Mouse (Mus musculus) ovary, adult 2 months (tissue): ENCODE results near the gene Catsperg1. TPM values are rescaled to one million over a fixed set of nuclear protein-coding genes. Genes with fewer than 3 reads are reported as not detected.

Source experiments
- polyA plus RNA-seq: library from polyadenylated mRNA; depleted of rRNA; stranded (reverse); fragments of >200 nt; gene quantifications from 2 replicates; pipeline ENCODE4 v1.2.3, GENCODE M21; 2012; rRNA removed

Catsperg1 gene
- 2.4 and 3.1 TPM in 2 replicates for polyA plus RNA-seq

DNA sequence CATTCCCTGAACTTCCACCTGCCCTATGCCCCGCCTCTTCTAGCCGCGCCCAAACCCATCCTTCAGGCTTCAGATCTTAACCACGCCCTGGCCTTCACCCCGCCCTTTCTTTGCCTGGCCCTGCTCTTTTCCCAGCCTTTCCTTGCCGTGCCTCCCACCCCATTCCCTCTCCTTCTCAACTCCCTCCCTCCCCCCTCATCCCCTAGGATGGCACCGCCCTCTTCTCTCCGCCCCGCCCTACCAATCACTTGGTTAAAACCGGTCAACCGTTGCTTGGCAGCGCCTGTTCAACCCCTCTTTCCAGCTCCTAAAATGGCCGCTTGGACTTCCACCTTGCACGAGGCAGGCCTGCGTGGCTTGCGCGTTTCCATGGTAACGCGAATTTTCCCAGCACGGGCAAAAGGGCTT is at the start of gene Catsperg1:
Gene Catsperg1 (minus strand): TSS at position 361 of the 408 bp plus-strand sequence.

DNA sequence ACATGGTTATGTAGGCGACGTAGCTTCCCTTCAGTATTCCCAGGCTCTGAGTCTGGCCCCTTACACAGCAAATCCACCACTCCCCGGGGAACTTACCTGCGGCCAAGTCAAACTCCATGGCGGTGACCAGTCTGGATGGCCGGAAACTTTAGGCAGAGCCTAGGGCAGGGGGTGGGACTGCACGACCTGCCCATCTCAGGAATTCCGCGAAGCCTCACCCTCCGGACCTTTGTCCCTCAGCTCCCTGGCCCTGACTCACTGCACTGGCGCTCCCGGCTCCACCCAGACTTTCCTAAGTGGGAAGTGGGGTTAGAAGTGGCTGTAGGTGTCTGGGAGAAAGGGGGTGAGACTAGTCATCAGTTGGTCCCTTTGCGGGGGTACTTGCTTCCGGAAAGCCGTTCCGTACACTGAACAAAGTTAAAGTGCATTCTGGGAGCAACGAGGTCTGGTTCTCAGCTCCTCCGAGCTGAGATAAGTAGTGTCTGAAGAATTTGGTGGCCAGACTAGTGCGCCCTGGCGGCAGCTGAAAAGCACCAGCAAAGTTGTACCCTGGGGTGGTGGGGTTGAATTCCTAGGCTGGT is 34.5 kb upstream of the Catsperg1 start, which contains the start of gene 2200002D01Rik:
Gene 2200002D01Rik (minus strand): TSS at position 206 of the 581 bp plus-strand sequence.

DNA sequence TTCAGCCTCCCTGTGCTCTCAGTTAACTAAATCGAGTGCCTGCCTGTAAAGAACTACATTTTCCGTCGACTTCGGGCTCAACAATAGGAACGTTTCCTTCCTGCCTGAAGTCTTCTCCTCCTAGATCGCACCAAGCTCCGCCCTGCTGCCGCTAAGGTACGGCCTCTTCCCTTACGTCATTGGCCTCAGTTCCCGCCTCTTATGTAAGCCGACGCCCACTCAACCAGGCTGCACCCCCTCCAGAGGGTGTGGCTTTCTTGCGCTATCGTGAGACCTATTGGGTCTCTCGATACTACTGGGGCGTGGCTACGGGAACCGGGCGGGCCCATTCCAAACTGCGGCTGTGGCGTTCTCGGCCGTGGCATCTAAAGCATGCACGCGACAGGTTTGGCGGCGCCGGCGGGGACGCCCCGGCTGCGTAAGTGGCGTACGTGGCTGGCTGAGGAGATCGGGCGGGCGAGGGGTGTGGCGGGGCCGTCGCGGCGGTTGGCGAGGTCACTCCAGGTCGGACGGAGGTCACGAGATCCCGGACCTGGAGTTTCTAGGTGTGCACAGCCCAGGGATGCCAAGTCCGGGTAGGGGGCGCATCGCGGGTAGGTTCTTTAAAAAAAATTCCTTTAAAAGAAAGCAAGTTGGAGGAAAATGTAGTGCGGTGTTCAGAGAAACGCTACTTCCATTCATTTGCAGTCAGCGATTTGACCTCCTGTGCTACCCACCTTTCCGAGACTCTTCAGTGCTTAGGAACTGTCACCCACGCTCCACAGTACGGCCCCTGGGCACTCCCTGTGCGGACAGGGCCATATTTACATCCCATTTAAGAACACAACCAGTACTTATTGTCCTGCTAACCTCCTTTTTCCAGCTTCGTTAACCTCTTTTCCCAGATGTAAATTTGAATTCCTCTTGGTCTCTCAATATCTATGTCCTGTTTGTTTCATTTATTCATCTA is 24.5 kb upstream of the Catsperg1 start, which contains the start of gene Yif1b:
Gene Yif1b (plus strand): TSS at position 311 of the 949 bp plus-strand sequence.

DNA sequence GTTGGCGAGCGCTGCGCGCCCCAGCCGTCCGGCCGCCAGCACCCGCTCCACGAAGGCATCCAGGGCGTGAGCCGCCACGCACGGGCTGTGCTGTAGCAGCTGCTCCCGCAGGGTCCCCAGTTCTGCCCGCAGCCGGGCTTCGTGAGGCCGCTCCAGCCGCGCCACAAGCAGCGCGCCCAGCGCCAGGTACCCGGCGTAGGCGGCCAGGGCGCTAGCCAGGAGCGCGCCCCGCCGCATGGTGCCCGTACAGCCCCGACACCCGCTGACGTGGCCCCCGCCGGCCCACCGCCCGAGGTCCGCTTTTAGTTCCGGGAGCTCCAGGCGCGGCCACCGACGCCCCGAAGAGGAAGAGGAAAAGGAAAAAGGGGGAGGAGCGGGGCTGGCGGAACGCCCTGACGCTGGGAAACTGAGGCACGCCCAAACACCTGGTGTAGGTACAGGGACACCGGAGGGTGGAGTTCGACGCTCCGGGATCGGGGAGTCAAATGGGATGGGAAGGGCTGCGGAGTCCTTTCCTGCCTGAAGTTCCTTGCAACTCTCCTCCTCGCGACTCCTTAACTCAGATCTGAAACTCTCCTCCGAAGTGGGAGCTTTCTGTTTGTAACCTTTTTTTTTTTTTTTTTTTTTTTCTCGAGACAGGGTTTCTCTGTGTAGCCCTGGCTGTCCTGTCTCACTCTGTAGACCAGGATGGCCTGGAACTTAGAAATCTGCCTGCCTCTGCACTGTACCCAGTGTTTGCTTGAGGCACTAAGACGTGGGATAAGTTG is 18.6 kb upstream of the Catsperg1 start, which contains the start of gene Kcnk6:
Gene Kcnk6 (minus strand): TSS at position 269 of the 767 bp plus-strand sequence.

DNA sequence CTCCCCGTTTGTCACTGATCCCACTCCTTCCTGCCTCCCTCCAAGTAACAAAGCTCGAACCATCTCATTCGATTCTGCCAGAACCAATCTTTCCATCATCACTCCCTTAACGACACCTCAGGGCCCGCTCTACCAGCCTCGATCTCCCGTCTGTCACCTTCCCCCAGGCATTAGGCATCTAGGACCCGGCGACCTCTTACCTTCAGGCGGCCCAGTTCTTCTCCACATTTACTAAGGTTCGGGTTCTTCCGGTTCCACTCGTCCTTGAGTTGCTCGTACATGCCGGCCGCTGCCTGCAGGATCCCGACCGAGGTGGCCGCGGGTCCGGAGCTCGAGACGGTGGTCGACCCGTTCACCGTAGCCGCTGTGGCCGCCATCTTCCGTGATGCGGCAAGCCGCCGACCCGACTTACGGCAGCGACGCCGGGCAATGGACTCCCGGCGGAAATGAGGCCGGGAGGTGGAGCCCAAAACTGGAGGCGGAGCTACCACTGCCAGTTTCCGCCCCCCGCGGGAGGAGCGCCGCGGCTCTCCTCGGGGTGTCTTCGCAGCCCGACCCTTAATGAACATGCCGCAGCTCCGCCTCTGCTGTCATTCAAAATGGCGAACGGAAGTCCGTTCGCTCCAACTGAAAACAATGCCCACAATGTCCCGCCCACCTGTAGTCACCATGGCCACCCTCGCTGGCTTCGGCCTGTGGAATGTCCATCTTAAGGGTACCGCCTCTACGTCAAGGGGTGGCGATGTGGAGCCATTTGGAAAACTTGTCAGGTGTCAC is 33.6 kb downstream of the Catsperg1 start, which contains the start of gene Psmd8:
Gene Psmd8 (minus strand): TSS at position 625 of the 777 bp plus-strand sequence.

DNA sequence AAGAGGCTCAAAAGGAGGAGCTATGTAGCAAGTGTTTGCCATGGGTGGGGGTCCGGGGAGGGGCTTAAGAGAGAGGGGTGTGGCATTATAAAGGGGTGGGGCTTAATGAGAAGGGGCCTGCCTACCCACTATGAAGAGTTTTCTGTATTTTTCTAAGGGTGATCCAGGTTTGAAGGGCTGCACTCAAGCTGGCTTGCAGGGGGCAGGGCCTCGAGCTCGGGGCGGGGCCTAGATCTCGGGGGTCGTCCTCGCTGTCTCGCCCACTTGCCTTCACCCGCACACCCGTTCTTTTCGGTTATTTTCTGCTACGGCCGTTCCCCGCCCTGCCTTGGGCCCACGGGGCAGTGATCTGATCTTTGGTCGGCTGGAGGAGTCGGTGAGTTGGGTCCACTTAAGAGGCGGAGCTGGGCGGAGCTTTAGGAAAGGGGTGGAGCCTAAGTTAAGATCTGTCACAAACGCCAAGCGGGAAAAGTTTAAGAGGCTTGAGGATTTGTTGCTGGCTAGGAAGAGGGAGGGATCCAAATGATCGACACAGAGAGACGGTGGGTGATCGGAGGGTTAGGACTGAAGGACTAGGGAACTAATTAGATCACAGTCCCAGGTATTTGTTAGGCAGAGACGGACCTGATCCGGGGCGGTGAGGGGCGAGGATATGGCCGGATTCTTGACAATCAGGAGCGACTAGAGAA is 43.6 kb downstream of the Catsperg1 start, which contains the start of the genes Ggn and Spred3:
Gene Ggn (plus strand): TSS at position 145 of the 689 bp plus-strand sequence.
Gene Spred3 (minus strand): TSS at position 346 of the 689 bp plus-strand sequence.

DNA sequence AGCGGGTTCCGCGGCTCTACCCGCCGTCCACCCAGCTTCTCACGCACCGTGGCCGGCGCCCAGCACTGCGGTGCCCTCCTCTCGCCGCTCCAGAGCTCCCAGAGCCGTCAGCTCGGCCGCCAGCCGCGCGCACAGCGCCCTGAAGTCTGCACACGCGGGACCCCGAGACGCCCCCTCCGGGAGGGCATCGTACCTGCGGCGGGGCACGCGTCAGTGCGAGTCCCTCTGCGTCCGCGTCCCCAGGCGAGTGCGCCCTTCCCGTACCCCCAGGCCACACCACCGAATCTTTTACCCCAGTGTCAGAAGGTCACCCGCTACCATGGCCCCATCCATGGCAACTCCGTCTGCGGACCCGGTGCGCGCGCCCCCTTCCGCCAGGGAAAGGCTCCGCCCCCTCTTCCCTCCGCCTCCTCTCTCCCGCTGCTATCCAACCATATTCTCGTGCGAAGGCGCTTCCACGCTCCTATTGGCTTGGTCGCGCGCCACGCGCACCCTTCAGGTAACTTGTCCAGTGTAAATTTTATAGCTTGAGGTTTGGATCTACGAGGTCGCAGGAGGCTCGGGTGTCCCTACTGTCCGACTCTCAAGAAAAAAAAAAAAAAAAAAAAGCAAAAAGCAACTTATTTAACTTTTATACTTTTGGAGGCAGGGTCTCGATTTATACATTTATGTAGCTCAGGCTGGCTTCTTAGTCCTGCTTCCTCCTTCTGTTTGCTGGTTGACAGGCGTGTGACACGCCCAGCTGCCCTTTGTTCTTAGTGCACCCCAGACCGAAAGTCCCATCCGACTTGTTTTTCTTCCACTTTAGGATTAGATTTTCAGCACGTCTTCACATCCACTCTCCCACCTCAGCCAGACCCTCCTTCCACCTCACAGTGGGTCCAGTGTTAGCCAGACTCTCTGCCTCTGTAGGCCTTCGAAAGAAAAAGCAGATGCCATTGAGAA is 57.7 kb downstream of the Catsperg1 start, which contains the start of gene Fam98c:
Gene Fam98c (minus strand): TSS at position 397 of the 945 bp plus-strand sequence.

DNA sequence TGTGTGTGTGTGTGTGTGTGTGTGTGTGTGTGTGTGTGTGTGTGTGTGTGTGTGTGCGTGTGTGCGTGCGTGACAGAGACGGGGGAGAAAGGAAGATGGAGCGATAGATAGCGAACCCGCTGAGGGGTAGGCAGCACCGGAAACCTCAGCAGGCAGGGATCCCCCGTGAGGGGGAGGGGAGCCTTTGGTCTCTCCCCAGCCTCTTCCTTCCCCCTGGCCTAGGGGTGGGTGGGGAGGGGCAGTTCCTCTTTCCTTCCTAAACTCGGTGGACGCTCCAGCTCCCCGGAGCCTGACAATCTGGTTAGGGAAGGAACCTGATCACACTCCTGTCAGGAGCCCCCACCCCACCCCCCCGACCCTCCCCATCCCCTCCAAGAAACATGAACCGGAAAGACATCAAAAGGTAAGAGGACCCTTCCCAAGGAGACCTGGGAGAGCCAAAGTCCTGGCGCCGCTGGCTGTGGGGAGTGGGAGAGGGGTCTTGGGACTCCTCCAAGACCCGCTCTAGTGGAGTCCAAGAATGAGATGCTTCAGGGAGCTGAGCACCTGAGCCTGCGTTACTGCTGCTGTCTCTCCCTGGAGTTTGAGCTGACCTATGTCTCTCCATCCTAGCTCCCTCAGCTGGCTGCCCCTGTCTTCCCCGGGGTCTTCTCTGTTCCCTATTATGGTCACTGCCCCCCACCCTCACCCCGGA is 79.0 kb downstream of the Catsperg1 start, which contains the start of gene Rasgrp4:
Gene Rasgrp4 (plus strand): TSS at position 159 of the 694 bp plus-strand sequence.

Other genes starting within 250 kb of the Catsperg1 start
- gene Eif3k, start 232.2 kb downstream of the Catsperg1 start, polyA plus RNA-seq: 251 and 352 TPM in 2 replicates
- 5.6 and 5.7 TPM in 2 replicates for gene Map4k1, start 232.0 kb downstream of the Catsperg1 start, polyA plus RNA-seq
- gene Ryr1, start 88.9 kb downstream of the Catsperg1 start, polyA plus RNA-seq: 1.9 and 2.0 TPM in 2 replicates
- gene Rasgrp4, start 79.2 kb downstream of the Catsperg1 start, polyA plus RNA-seq: 18.4 and 21.5 TPM in 2 replicates
- 43.0 and 44.4 TPM in 2 replicates for gene Fam98c, start 57.8 kb downstream of the Catsperg1 start, polyA plus RNA-seq
- gene Ggn, start 43.8 kb downstream of the Catsperg1 start, polyA plus RNA-seq: 2.7 and 3.8 TPM in 2 replicates
- gene Spred3, start 43.6 kb downstream of the Catsperg1 start, polyA plus RNA-seq: 12.1 and 12.7 TPM in 2 replicates
- 139 and 159 TPM in 2 replicates for gene Psmd8, start 33.3 kb downstream of the Catsperg1 start, polyA plus RNA-seq
- 17.3 and 20.1 TPM in 2 replicates for gene Kcnk6, start 18.5 kb upstream of the Catsperg1 start, polyA plus RNA-seq
- gene Yif1b, start 24.3 kb upstream of the Catsperg1 start, polyA plus RNA-seq: 227 and 239 TPM in 2 replicates
- gene 2200002D01Rik, start 34.4 kb upstream of the Catsperg1 start, polyA plus RNA-seq: 6.2 and 6.4 TPM in 2 replicates
- 302 and 356 TPM in 2 replicates for gene Spint2, start 67.9 kb upstream of the Catsperg1 start, polyA plus RNA-seq
- gene Ppp1r14a, start 75.3 kb upstream of the Catsperg1 start, polyA plus RNA-seq: 163 and 175 TPM in 2 replicates
- gene Dpf1, start 89.9 kb upstream of the Catsperg1 start, polyA plus RNA-seq: 7.4 and 12.3 TPM in 2 replicates